Mouse (Mus musculus): ENCODE results near the gene Nlrc5. TPM values are rescaled to one million over a fixed set of nuclear protein-coding genes. Genes with fewer than 3 reads are reported as not detected.
"Not testable (repeated sequence)": the region's sequence is repeated elsewhere in the genome, so short reads cannot be mapped to it uniquely, and the experiment has no call there.

The Nlrc5 gene
- polyA plus RNA-seq, 1 experiment from 2014 or later, result 0.19 TPM

- H3K27me3 ChIP-seq (ENCODE audit: control insufficient read depth, insufficient read depth, low read length); H3K4me3 ChIP-seq (ENCODE audit: control insufficient read depth in 1 of 2, insufficient read depth in 1 of 2, low read depth in 1 of 2, low read length in 2 of 2); H3K27ac ChIP-seq (replicated peaks in 1 of 2; ENCODE audit: control insufficient read depth in 1 of 2, insufficient read depth in 1 of 2, low read depth in 2 of 2, low read length in 2 of 2); H3K4me2 ChIP-seq (ENCODE audit: low read length); H3K4me1 ChIP-seq (ENCODE audit: control insufficient read depth in 2 of 2, insufficient read depth in 2 of 2, low read length in 2 of 2); H3K9me3 ChIP-seq (ENCODE audit: control insufficient read depth, low read length); ATAC-seq (ENCODE audit: insufficient number of reproducible peaks, insufficient read depth, low FRiP score, low read depth); H3K9ac ChIP-seq (ENCODE audit: low read length): not testable (repeated sequence)
- H3K36me3 ChIP-seq (ENCODE audit: control insufficient read depth, insufficient read depth, low read length), result peaks cover 24% of the 10 kb centered on the region
- 62% methylated on average over 2 of the region's 2 CpGs for WGBS
These were observed 34.2 kb upstream of the Nlrc5 start for GRCm38 (mm10) chr8:94399957-94400356.

- WGBS, result 22% methylated on average over 8 of the region's 8 CpGs
- H3K27ac ChIP-seq (replicated peaks in 1 of 2; ENCODE audit: control insufficient read depth in 1 of 2, insufficient read depth in 1 of 2, low read depth in 2 of 2, low read length in 2 of 2), result no peak overlapping the region
- no peaks in the 10 kb centered on the region for H3K27me3 ChIP-seq (ENCODE audit: control insufficient read depth, insufficient read depth, low read length)
- no peak overlapping the region for H3K4me2 ChIP-seq (ENCODE audit: low read length)
- H3K9me3 ChIP-seq (ENCODE audit: control insufficient read depth, low read length), result no peaks in the 10 kb centered on the region
- no peaks in the 10 kb centered on the region for H3K36me3 ChIP-seq (ENCODE audit: control insufficient read depth, insufficient read depth, low read length)
- H3K9ac ChIP-seq (ENCODE audit: low read length), result no peak overlapping the region
- no peak overlapping the region for H3K4me3 ChIP-seq (ENCODE audit: control insufficient read depth in 1 of 2, insufficient read depth in 1 of 2, low read depth in 1 of 2, low read length in 2 of 2)
- no peak for ATAC-seq (ENCODE audit: insufficient number of reproducible peaks, insufficient read depth, low FRiP score, low read depth)
- peaks cover 6 to 8% of the 10 kb centered on the region in 2 experiments for H3K4me1 ChIP-seq (ENCODE audit: control insufficient read depth in 2 of 2, insufficient read depth in 2 of 2, low read length in 2 of 2)
These were observed 25.6 kb upstream of the Nlrc5 start for GRCm38 (mm10) chr8:94408443-94409080.

- no peak overlapping the region for H3K4me3 ChIP-seq (ENCODE audit: control insufficient read depth in 1 of 2, insufficient read depth in 1 of 2, low read depth in 1 of 2, low read length in 2 of 2)
- H3K27me3 ChIP-seq (ENCODE audit: control insufficient read depth, insufficient read depth, low read length), result no peaks in the 10 kb centered on the region
- peaks cover 6 to 8% of the 10 kb centered on the region in 2 experiments for H3K4me1 ChIP-seq (ENCODE audit: control insufficient read depth in 2 of 2, insufficient read depth in 2 of 2, low read length in 2 of 2)
- no peaks in the 10 kb centered on the region for H3K9me3 ChIP-seq (ENCODE audit: control insufficient read depth, low read length)
- 81% methylated on average over 7 of the region's 7 CpGs for WGBS
- no peaks in the 10 kb centered on the region for H3K36me3 ChIP-seq (ENCODE audit: control insufficient read depth, insufficient read depth, low read length)
- H3K4me2 ChIP-seq (ENCODE audit: low read length), result no peak overlapping the region
- H3K27ac ChIP-seq (replicated peaks in 1 of 2; ENCODE audit: control insufficient read depth in 1 of 2, insufficient read depth in 1 of 2, low read depth in 2 of 2, low read length in 2 of 2), result no peak overlapping the region
- H3K9ac ChIP-seq (ENCODE audit: low read length), result no peak overlapping the region
- ATAC-seq (ENCODE audit: insufficient number of reproducible peaks, insufficient read depth, low FRiP score, low read depth), result no peak
These were observed 24.6 kb upstream of the Nlrc5 start for GRCm38 (mm10) chr8:94409523-94409922.

- Histone ChIP-seq H3K27ac (replicated peaks in 1 of 2; ENCODE audit: control insufficient read depth in 1 of 2, insufficient read depth in 1 of 2, low read depth in 2 of 2, low read length in 2 of 2) (no peak overlapping the region), H3K4me3 (ENCODE audit: control insufficient read depth in 1 of 2, insufficient read depth in 1 of 2, low read depth in 1 of 2, low read length in 2 of 2) (no peak overlapping the region), H3K27me3 (ENCODE audit: control insufficient read depth, insufficient read depth, low read length) (no peaks in the 10 kb centered on the region), H3K9ac (ENCODE audit: low read length) (no peak overlapping the region), H3K36me3 (ENCODE audit: control insufficient read depth, insufficient read depth, low read length) (no peaks in the 10 kb centered on the region), H3K4me1 (ENCODE audit: control insufficient read depth in 2 of 2, insufficient read depth in 2 of 2, low read length in 2 of 2) (peaks cover 6 to 8% of the 10 kb centered on the region in 2 experiments), H3K9me3 (ENCODE audit: control insufficient read depth, low read length) (no peaks in the 10 kb centered on the region), H3K4me2 (ENCODE audit: low read length) (no peak overlapping the region)
- WGBS, result 77% methylated on average over 6 of the region's 6 CpGs
- ATAC-seq (ENCODE audit: insufficient number of reproducible peaks, insufficient read depth, low FRiP score, low read depth), result no peak
These were observed 21.6 kb upstream of the Nlrc5 start for GRCm38 (mm10) chr8:94412518-94412917.

GRCm38 (mm10) chr8:94413509-94413908 is 20.6 kb upstream of the Nlrc5 start:
- H3K27me3 ChIP-seq (ENCODE audit: control insufficient read depth, insufficient read depth, low read length), result no peaks in the 10 kb centered on the region
- H3K4me1 ChIP-seq (ENCODE audit: control insufficient read depth in 2 of 2, insufficient read depth in 2 of 2, low read length in 2 of 2), result peaks cover 4% of the 10 kb centered on the region in 2 experiments
- no peaks in the 10 kb centered on the region for H3K36me3 ChIP-seq (ENCODE audit: control insufficient read depth, insufficient read depth, low read length)
- no peaks in the 10 kb centered on the region for H3K9me3 ChIP-seq (ENCODE audit: control insufficient read depth, low read length)
- H3K27ac ChIP-seq (replicated peaks in 1 of 2; ENCODE audit: control insufficient read depth in 1 of 2, insufficient read depth in 1 of 2, low read depth in 2 of 2, low read length in 2 of 2), result no peak overlapping the region
- H3K4me3 ChIP-seq (ENCODE audit: control insufficient read depth in 1 of 2, insufficient read depth in 1 of 2, low read depth in 1 of 2, low read length in 2 of 2), result no peak overlapping the region
- 79% methylated on average over 6 of the region's 6 CpGs for WGBS
- H3K4me2 ChIP-seq (ENCODE audit: low read length), result no peak overlapping the region
- no peak for ATAC-seq (ENCODE audit: insufficient number of reproducible peaks, insufficient read depth, low FRiP score, low read depth)
- no peak overlapping the region for H3K9ac ChIP-seq (ENCODE audit: low read length)

GRCm38 (mm10) chr8:94415218-94415617 is 18.9 kb upstream of the Nlrc5 start:
- WGBS, result 54% methylated on average over 2 of the region's 2 CpGs

GRCm38 (mm10) chr8:94418017-94418416 is 16.1 kb upstream of the Nlrc5 start:
- ATAC-seq (ENCODE audit: insufficient number of reproducible peaks, insufficient read depth, low FRiP score, low read depth), result no peak

More at GRCm38 (mm10) chr8:94415218-94415617, 18.9 kb upstream of the Nlrc5 start:
- ATAC-seq (ENCODE audit: insufficient number of reproducible peaks, insufficient read depth, low FRiP score, low read depth), result no peak
- Histone ChIP-seq H3K4me3 (ENCODE audit: control insufficient read depth in 1 of 2, insufficient read depth in 1 of 2, low read depth in 1 of 2, low read length in 2 of 2) (no peak overlapping the region), H3K4me2 (ENCODE audit: low read length) (no peak overlapping the region), H3K9me3 (ENCODE audit: control insufficient read depth, low read length) (no peaks in the 10 kb centered on the region), H3K27ac (replicated peaks in 1 of 2; ENCODE audit: control insufficient read depth in 1 of 2, insufficient read depth in 1 of 2, low read depth in 2 of 2, low read length in 2 of 2) (no peak overlapping the region), H3K9ac (ENCODE audit: low read length) (no peak overlapping the region), H3K36me3 (ENCODE audit: control insufficient read depth, insufficient read depth, low read length) (no peaks in the 10 kb centered on the region), H3K27me3 (ENCODE audit: control insufficient read depth, insufficient read depth, low read length) (no peaks in the 10 kb centered on the region), H3K4me1 (ENCODE audit: control insufficient read depth in 2 of 2, insufficient read depth in 2 of 2, low read length in 2 of 2) (no peaks in the 10 kb centered on the region)

GRCm38 (mm10) chr8:94422270-94422669 is 11.9 kb upstream of the Nlrc5 start:
- Histone ChIP-seq H3K36me3 (ENCODE audit: control insufficient read depth, insufficient read depth, low read length) (no peaks in the 10 kb centered on the region), H3K4me3 (ENCODE audit: control insufficient read depth in 1 of 2, insufficient read depth in 1 of 2, low read depth in 1 of 2, low read length in 2 of 2) (no peak overlapping the region), H3K9ac (ENCODE audit: low read length) (no peak overlapping the region), H3K9me3 (ENCODE audit: control insufficient read depth, low read length) (no peaks in the 10 kb centered on the region), H3K27me3 (ENCODE audit: control insufficient read depth, insufficient read depth, low read length) (no peaks in the 10 kb centered on the region; the same call in 1 of the 2 replicates), H3K4me1 (ENCODE audit: control insufficient read depth in 2 of 2, insufficient read depth in 2 of 2, low read length in 2 of 2) (no peaks in the 10 kb centered on the region), H3K4me2 (ENCODE audit: low read length) (no peak overlapping the region), H3K27ac (replicated peaks in 1 of 2; ENCODE audit: control insufficient read depth in 1 of 2, insufficient read depth in 1 of 2, low read depth in 2 of 2, low read length in 2 of 2) (no peak overlapping the region)
- ATAC-seq (ENCODE audit: insufficient number of reproducible peaks, insufficient read depth, low FRiP score, low read depth), result no peak
- WGBS, result 79% methylated on average over 4 of the region's 4 CpGs

More at GRCm38 (mm10) chr8:94418017-94418416, 16.1 kb upstream of the Nlrc5 start:
- Histone ChIP-seq H3K4me2 (ENCODE audit: low read length) (no peak overlapping the region), H3K9ac (ENCODE audit: low read length) (no peak overlapping the region), H3K4me3 (ENCODE audit: control insufficient read depth in 1 of 2, insufficient read depth in 1 of 2, low read depth in 1 of 2, low read length in 2 of 2) (no peak overlapping the region), H3K27me3 (ENCODE audit: control insufficient read depth, insufficient read depth, low read length) (no peaks in the 10 kb centered on the region), H3K27ac (replicated peaks in 1 of 2; ENCODE audit: control insufficient read depth in 1 of 2, insufficient read depth in 1 of 2, low read depth in 2 of 2, low read length in 2 of 2) (no peak overlapping the region), H3K36me3 (ENCODE audit: control insufficient read depth, insufficient read depth, low read length) (no peaks in the 10 kb centered on the region), H3K4me1 (ENCODE audit: control insufficient read depth in 2 of 2, insufficient read depth in 2 of 2, low read length in 2 of 2) (no peaks in the 10 kb centered on the region), H3K9me3 (ENCODE audit: control insufficient read depth, low read length) (no peaks in the 10 kb centered on the region)
- WGBS, result 62% methylated on average over 9 of the region's 9 CpGs

Data from heart, embryonic 14.5 days (tissue).